Mouse (Mus musculus): ENCODE results near the gene Cnnm1. TPM values are rescaled to one million over a fixed set of nuclear protein-coding genes. Genes with fewer than 3 reads are reported as not detected.
"Not testable (repeated sequence)": the region's sequence is repeated elsewhere in the genome, so short reads cannot be mapped to it uniquely, and the experiment has no call there.

The Cnnm1 gene
- polyA plus RNA-seq, 1 experiment from 2014 or later = 1.7 TPM

DNA sequence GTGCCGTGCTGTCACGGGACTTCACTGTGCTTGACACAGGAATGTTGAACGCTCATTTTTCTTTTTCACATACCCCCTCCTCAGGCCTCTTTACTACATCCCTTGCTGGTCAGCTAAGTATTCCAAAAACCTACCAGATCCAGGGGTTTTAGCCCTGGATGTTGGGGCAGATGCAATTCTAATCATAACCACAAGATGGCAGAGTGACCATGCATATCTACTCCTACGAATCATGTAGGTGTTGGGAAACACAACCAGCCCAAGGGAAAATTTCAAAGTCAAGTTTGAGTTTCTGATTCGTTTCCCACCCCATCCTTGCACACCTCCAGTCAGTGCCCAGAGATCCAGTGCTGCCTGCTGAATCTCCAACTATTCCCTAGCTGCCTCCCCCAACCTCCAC is 55.6 kb downstream of the Cnnm1 start:
- ATAC-seq (ENCODE audit: insufficient number of reproducible peaks, low FRiP score, low TSS enrichment, low read depth) = no peak
- 18% methylated on average over 5 of the region's 5 CpGs for WGBS

DNA sequence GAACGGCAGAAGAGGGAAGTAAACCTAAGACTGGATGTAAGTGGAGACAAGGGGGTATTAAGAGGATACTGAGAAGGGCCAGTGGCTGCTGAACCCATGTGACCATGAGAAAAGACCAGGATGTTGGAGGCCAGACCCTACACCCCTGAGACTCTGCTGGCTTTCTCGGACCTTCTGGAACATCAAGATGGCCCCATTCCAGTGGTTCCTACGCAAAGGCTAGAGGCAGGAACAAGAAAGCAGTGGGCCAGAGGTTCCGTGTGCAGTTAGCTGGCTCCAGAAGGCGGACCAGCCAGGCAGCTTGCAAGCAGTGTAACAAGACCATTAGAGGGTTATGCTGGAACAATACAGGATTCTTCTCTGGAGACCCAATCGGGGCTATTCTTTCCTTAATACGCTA is 57.2 kb downstream of the Cnnm1 start:
- no peak for ATAC-seq (ENCODE audit: insufficient number of reproducible peaks, low FRiP score, low TSS enrichment, low read depth)
- no peak overlapping the region for H3K4me2 ChIP-seq
- H3K27me3 ChIP-seq = no peaks in the 10 kb centered on the region
- H3K27ac ChIP-seq = no peak overlapping the region
- peaks cover 7% of the 10 kb centered on the region for H3K4me1 ChIP-seq
- WGBS = 77% methylated on average over 7 of the region's 7 CpGs
- peaks cover 25% of the 10 kb centered on the region for H3K36me3 ChIP-seq
- no peak overlapping the region for H3K9ac ChIP-seq
- no peak overlapping the region for H3K4me3 ChIP-seq
- H3K9me3 ChIP-seq = no peaks in the 10 kb centered on the region

More for the DNA sequence above, 55.6 kb downstream of the Cnnm1 start:
- H3K9ac ChIP-seq = no peak overlapping the region
- H3K27ac ChIP-seq = no peak overlapping the region
- H3K27me3 ChIP-seq = no peaks in the 10 kb centered on the region
- no peak overlapping the region for H3K4me3 ChIP-seq
- H3K4me2 ChIP-seq = no peak overlapping the region
- H3K9me3 ChIP-seq = no peaks in the 10 kb centered on the region
- peaks cover 19% of the 10 kb centered on the region for H3K36me3 ChIP-seq
- H3K4me1 ChIP-seq = peaks cover 7% of the 10 kb centered on the region

DNA sequence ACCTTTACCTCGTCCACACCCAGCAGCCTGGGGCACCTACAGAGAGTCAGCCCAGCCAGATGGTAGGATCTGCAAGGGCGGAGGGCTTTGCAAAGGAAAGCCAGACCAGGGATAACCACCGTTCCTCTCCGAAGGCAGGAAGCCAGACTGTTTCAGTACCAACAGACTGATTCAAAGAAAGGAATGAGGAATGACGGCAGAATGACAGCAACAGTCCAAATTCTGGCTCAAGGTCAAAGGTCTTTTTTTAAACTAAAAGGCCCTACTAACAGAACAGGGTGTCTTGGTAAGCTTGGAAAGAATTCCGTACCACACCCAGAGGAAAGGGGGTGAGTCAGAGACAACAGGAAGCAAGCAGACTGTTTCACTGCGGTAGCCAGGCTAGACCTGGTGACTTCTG is 58.6 kb downstream of the Cnnm1 start:
- WGBS = 81% methylated on average over 7 of the region's 7 CpGs
- peaks cover 7% of the 10 kb centered on the region for H3K4me1 ChIP-seq
- H3K27me3 ChIP-seq = no peaks in the 10 kb centered on the region
- no peak overlapping the region for H3K4me3 ChIP-seq
- H3K36me3 ChIP-seq = peaks cover 30% of the 10 kb centered on the region
- H3K4me2 ChIP-seq = no peak overlapping the region
- no peak overlapping the region for H3K27ac ChIP-seq
- no peaks in the 10 kb centered on the region for H3K9me3 ChIP-seq
- no peak overlapping the region for H3K9ac ChIP-seq
- no peak for ATAC-seq (ENCODE audit: insufficient number of reproducible peaks, low FRiP score, low TSS enrichment, low read depth)

DNA sequence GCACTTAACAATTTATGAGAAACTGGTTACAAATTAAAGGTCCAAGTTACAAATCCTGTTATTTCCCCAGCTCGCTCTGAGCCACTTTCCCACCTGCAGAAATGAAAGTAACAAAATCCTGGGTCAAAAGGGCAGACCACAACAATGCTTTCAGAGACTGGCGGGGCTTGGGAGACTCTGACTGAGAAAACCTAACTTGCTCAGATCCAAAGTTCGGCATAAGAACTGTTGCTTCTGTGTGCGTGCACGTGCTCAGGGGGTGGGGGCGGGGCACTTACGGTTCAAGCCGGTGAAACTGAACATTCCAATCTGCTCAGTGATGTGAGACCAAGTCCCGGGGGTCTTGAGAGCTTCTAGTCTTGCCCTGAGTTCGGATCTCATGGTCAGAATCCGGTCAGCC is 62.4 kb downstream of the Cnnm1 start:
- no peak overlapping the region for H3K27ac ChIP-seq
- no peak overlapping the region for H3K4me3 ChIP-seq
- H3K9me3 ChIP-seq = no peaks in the 10 kb centered on the region
- H3K4me2 ChIP-seq = no peak overlapping the region
- H3K9ac ChIP-seq = no peak overlapping the region
- no peaks in the 10 kb centered on the region for H3K27me3 ChIP-seq
- no peak for ATAC-seq (ENCODE audit: insufficient number of reproducible peaks, low FRiP score, low TSS enrichment, low read depth)
- 71% methylated on average over 11 of the region's 11 CpGs for WGBS
- peaks cover 50% of the 10 kb centered on the region for H3K36me3 ChIP-seq
- no peaks in the 10 kb centered on the region for H3K4me1 ChIP-seq

DNA sequence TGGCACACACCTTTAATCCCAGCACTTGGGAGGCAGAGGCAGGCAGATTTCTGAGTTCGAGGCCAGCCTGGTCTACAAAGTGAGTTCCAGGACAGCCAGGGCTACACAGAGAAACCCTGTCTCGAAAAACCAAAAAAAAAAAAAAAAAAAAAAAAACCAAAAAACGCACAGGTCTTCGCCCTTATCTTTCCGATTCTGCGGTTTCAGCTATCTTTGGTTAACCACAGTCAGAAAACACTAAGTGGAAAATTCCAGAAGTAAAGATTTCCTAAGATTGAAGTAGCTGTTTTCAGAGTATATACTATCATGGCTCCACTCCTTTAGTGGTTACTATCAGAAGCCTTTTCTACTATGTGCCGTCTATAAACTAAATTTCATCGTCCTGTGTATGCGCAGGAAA is 63.4 kb downstream of the Cnnm1 start:
- 92% methylated on average over 8 of the region's 9 CpGs for WGBS
- peaks cover 52% of the 10 kb centered on the region for H3K36me3 ChIP-seq

DNA sequence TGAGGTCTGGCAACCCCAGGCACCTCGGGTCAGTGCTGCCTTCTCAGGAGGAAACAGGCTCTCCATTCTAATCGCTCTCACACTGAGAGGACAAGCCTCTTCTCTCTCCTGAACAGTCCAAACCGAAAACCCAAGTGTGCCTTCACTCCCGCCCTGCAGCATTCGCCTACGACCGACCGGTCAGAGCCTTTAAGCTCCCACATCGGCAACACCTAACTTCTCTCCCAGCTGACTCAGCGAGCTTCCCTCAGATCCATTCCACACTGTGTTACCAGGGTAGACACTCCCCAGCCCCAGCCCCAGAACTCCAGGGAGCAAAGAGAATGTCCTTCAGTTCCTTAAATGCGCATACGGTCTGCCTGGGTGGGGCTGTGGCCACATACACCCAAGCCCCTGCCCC is 65.2 kb downstream of the Cnnm1 start:
- Histone ChIP-seq H3K9ac (no peak overlapping the region), H3K4me2 (no peak overlapping the region), H3K36me3 (peaks cover 38% of the 10 kb centered on the region), H3K4me3 (no peak overlapping the region), H3K27ac (no peak overlapping the region), H3K27me3 (no peaks in the 10 kb centered on the region), H3K4me1 (no peaks in the 10 kb centered on the region), H3K9me3 (no peaks in the 10 kb centered on the region)
- no peak for ATAC-seq (ENCODE audit: insufficient number of reproducible peaks, low FRiP score, low TSS enrichment, low read depth)
- 89% methylated on average over 12 of the region's 12 CpGs for WGBS

More for the DNA sequence above, 63.4 kb downstream of the Cnnm1 start:
- H3K9ac ChIP-seq; H3K27ac ChIP-seq; H3K4me3 ChIP-seq; ATAC-seq (ENCODE audit: insufficient number of reproducible peaks, low FRiP score, low TSS enrichment, low read depth); H3K9me3 ChIP-seq; H3K4me2 ChIP-seq; H3K4me1 ChIP-seq; H3K27me3 ChIP-seq: not testable (repeated sequence)

DNA sequence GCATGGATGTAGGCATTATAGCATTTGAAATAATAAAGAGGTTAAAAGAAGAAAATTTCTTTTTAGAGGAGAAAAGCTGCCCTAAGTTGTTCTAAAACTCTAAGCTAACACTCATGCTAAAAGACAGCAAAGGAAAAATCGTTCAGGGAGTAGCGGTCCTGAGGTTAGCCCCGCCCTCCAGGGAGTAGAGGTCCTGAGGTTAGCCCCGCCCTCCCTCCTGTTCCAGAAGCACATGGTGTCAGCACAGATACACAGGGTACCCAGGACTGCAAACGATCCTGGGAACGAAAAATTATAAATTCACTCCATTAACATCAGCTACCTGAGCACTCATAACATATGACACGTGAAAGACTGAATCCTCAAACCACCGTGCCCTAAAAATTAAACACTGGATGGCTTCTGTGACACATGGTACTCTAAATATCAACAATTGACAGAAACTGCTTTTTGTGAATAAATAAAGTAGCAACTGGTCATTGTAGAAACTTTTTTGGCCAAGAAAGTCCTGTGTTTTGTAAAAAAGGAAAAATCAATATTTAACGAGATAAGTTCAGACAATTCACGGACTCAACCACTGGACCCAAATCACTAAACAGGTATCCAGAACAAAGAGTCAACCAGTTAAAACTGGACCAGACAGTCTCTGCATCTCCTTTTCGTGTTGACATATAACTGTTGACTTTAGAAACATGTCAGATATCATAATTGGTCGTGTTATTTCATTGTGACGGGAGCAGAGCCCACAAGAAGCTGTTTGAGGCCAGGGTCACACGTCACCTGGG is 70.4 kb downstream of the Cnnm1 start:
- H3K36me3 ChIP-seq = peaks cover 28% of the 10 kb centered on the region
- H3K27ac ChIP-seq = no peak overlapping the region
- no peak overlapping the region for H3K4me2 ChIP-seq
- H3K4me1 ChIP-seq = no peaks in the 10 kb centered on the region
- no peak overlapping the region for H3K4me3 ChIP-seq
- 91% methylated on average over 14 of the region's 14 CpGs for WGBS
- ATAC-seq (ENCODE audit: insufficient number of reproducible peaks, low FRiP score, low TSS enrichment, low read depth) = no peak
- no peaks in the 10 kb centered on the region for H3K9me3 ChIP-seq
- H3K27me3 ChIP-seq = no peaks in the 10 kb centered on the region
- no peak overlapping the region for H3K9ac ChIP-seq

DNA sequence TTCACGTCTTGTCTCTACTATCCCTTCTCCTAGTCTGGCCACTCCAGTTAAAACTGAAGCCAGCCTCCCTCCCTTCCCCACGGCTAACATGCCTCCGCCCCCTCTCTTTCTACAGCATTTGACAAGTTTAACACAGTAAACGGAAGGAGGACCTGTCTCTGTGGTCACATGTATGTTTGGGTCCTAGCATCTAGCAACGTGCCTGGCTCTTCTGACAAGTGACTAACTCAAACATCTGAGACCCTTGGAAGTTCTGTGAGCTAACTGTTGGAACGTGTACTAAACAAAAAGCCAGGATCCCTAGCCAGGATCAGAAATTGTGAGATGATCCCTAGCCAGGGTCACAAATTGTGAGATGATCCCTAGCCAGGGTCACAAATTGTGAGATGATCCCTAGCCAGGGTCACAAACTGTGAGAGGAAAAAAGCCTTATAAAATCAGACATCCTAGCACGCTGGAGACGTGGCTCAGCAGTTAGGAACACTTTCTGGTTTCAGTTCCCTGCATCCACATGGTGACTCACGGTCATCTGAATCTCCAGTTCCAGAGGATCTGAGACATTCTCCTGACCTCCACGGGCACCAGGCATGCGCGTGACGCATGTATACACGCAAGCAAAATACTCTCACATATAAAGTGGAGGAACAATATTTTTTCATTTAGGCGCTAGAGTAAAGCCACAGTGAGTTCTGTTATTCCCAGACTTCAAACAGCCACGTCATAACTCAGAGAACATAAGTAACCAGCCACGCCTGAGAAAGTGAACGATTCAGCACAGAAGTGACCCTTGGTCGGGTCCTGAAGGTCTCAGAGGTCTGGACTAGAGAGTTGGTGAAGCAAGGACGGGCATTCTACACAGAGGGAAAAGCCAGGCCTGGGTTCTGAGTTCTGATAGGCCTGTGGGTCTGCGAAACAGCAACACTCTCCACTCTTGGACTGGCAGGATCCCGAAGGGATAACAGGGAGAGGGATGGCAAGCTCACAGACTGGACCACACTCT is 71.7 kb downstream of the Cnnm1 start:
- H3K27me3 ChIP-seq = no peaks in the 10 kb centered on the region
- H3K9ac ChIP-seq = no peak overlapping the region
- H3K36me3 ChIP-seq = peaks cover 22% of the 10 kb centered on the region
- H3K9me3 ChIP-seq = no peaks in the 10 kb centered on the region
- H3K4me1 ChIP-seq = no peaks in the 10 kb centered on the region
- H3K4me3 ChIP-seq = no peak overlapping the region
- ATAC-seq (ENCODE audit: insufficient number of reproducible peaks, low FRiP score, low TSS enrichment, low read depth) = no peak
- 79% methylated on average over 22 of the region's 22 CpGs for WGBS
- no peak overlapping the region for H3K27ac ChIP-seq
- no peak overlapping the region for H3K4me2 ChIP-seq

DNA sequence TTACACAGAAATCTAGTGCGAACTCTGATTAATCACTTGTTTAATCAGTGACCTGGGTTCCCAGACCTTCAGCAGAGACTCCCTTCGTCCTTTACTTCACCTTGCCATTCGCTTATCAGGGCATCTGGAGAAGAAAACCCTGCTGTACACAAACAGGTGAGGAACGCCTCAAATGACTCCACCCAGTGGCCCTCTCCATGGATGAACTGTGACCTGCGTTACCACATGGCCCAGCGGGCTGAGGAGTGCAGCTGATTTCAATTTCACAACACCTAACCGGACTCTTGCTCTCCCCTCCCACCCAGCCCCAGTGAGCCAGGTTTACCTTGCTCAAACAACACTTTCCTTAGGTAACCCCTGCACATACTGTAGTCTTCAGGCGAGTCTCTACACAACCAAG is 73.6 kb downstream of the Cnnm1 start:
- Histone ChIP-seq H3K9ac (no peak overlapping the region), H3K9me3 (no peaks in the 10 kb centered on the region), H3K4me2 (no peak overlapping the region), H3K4me1 (no peaks in the 10 kb centered on the region), H3K27me3 (no peaks in the 10 kb centered on the region), H3K4me3 (no peak overlapping the region), H3K27ac (no peak overlapping the region), H3K36me3 (peaks cover 14% of the 10 kb centered on the region; the same call in 1 of the 2 replicates)
- no peak for ATAC-seq (ENCODE audit: insufficient number of reproducible peaks, low FRiP score, low TSS enrichment, low read depth)
- WGBS = 87% methylated on average over 8 of the region's 8 CpGs

DNA sequence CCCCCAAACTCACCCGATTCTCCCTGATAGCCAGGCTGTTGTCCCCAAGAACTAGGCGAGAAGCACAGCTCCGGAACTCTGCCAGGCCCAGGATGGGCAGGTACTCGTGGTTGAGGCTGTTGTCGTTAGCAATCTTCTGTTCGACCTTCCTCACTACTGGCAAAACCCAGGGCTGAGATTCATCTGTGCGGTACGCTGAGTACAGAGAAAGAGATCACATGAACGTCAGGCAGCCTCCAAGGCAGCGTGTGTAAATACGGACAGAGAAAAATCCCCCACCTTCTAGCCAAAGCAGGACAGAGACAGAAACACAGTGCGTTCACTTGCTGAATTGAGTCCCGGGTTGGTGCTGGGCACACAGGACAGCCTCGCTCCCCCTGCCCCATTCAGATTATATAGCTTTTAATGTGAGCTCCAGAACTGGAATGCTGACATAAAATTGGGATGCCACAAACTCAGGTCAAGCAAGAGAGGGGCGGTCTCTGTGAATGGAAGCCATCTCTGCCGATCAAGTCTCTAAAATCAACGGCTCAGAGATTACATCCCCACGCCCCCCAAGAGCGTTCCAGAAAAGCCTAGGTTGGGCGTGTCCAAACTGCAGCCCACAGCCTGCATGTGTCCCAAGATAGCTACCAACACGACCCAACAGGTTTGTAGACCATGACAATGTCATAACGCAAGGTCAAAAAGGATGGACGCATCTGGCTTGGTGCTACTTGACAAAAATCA is 75.6 kb downstream of the Cnnm1 start:
- Histone ChIP-seq H3K9me3 (no peaks in the 10 kb centered on the region), H3K4me2 (no peak overlapping the region), H3K27me3 (no peaks in the 10 kb centered on the region), H3K4me3 (no peak overlapping the region), H3K4me1 (no peaks in the 10 kb centered on the region), H3K27ac (no peak overlapping the region), H3K9ac (no peak overlapping the region), H3K36me3 (peaks cover 14% of the 10 kb centered on the region; the same call in 1 of the 2 replicates)
- 91% methylated on average over 23 of the region's 23 CpGs for WGBS
- no peak for ATAC-seq (ENCODE audit: insufficient number of reproducible peaks, low FRiP score, low TSS enrichment, low read depth)

DNA sequence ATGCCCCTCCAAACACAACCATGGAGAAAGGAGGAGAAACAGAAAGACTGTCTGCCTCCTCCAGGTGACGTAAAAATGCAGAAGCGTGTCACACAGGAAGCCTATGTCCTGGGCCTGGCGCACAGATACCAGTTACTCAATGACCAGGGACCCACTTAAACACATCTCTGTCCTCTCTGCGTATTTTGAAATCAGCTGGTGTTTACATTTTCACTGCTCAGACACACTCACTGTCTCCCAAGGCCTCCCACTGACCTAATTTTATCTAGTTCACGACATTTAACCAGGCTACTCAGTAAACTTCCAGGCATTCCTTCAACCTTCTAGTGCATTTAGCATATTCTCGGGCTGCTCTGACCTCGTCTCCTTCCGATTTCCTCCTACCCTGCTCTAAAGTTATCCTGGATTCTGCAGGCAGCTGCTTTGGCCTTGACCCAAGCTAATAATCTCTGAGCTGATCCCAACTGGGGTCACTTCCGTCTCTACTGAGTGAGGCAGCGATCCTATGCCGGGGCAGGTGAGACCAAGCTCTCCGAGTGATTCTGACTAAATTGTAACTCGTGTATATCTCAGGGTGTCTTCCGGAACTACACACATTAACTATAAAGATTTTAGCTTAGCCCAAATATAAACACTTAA is 76.3 kb downstream of the Cnnm1 start:
- H3K27ac ChIP-seq = no peak overlapping the region

More for the DNA sequence above, 76.3 kb downstream of the Cnnm1 start:
- Histone ChIP-seq H3K9ac (no peak overlapping the region), H3K36me3 (peaks cover 14% of the 10 kb centered on the region; the same call in 1 of the 2 replicates), H3K9me3 (no peaks in the 10 kb centered on the region), H3K27me3 (no peaks in the 10 kb centered on the region), H3K4me2 (no peak overlapping the region), H3K4me3 (no peak overlapping the region), H3K4me1 (no peaks in the 10 kb centered on the region)
- ATAC-seq (ENCODE audit: insufficient number of reproducible peaks, low FRiP score, low TSS enrichment, low read depth) = no peak
- 83% methylated on average over 14 of the region's 14 CpGs for WGBS
